Mouse (Mus musculus) ES-E14 (cell line): Measurements from ENCODE around the gene Ccdc38. TPM values are rescaled to one million over a fixed set of nuclear protein-coding genes. Genes with fewer than 3 reads are reported as not detected.

ENCODE experiments used
- DNase-seq: peaks from one replicate; pipeline ENCODE4 v3.0.0-alpha.2; 2013; ENCODE audit warnings: low read depth, low spot score
- H3K27ac ChIP-seq: 2 replicates; pipeline ENCODE4 v1.5.1; 2012; ENCODE audit warnings: low read depth, mild to moderate bottlenecking, low read length, moderate library complexity, mixed read lengths; ENCODE audit not compliant: poor library complexity, insufficient read depth, severe bottlenecking
- H3K36me3 ChIP-seq: 2 replicates; pipeline ENCODE4 v1.6.1; 2012; ENCODE audit warnings: mild to moderate bottlenecking, low read length, moderate library complexity, mixed read lengths; ENCODE audit not compliant: control insufficient read depth, poor library complexity, insufficient read depth, severe bottlenecking
- H3K4me1 ChIP-seq, 2 experiments: fragments of 150-350 bp in 1 of 2; sonication (generic) in 1 of 2; 2 replicates each; pipeline ENCODE4 v1.6.1; 2012; ENCODE audit warnings: low read length in 2 of 2, mild to moderate bottlenecking in 1 of 2, mixed read lengths in 1 of 2; ENCODE audit not compliant: control insufficient read depth in 2 of 2, insufficient read depth in 2 of 2, poor library complexity in 1 of 2
- H3K4me3 ChIP-seq, 2 experiments: fragments of 150-350 bp in 1 of 2; sonication (generic) in 1 of 2; 2 replicates each; pipeline ENCODE4 v1.5.1; 2012; ENCODE audit warnings: low read length in 2 of 2, low read depth in 1 of 2, mild to moderate bottlenecking in 1 of 2, mixed read lengths in 1 of 2; ENCODE audit not compliant: insufficient read depth in 1 of 2, poor library complexity in 1 of 2, severe bottlenecking in 1 of 2
- H3K9ac ChIP-seq: 2 replicates; pipeline ENCODE4 v1.6.1; 2012; ENCODE audit warnings: low read depth, mild to moderate bottlenecking, low read length, mixed read lengths; ENCODE audit not compliant: poor library complexity, insufficient read depth, severe bottlenecking
- H3K9me3 ChIP-seq: fragments of 150-350 bp; sonication (generic); 2 replicates; pipeline ENCODE4 v1.6.1; 2012; ENCODE audit warnings: low read depth, mild to moderate bottlenecking, low read length; ENCODE audit not compliant: control insufficient read depth, insufficient read depth
- CHD2 ChIP-seq: IDR thresholded peaks from 2 replicates; pipeline ENCODE4 v1.6.1; 2014; ENCODE audit warnings: mild to moderate bottlenecking, low read depth, low read length, inconsistent platforms
- HCFC1 ChIP-seq: IDR thresholded peaks from 2 replicates; pipeline ENCODE4 v1.6.1; 2012; ENCODE audit warnings: low read length, inconsistent platforms, borderline replicate concordance; ENCODE audit not compliant: insufficient read depth
- MAFK ChIP-seq: IDR thresholded peaks from 2 replicates; pipeline ENCODE4 v1.6.1; 2014; ENCODE audit warnings: mild to moderate bottlenecking, low read depth, low read length, inconsistent platforms; ENCODE audit not compliant: insufficient read depth
- ZC3H11A ChIP-seq: IDR thresholded peaks from 2 replicates; pipeline ENCODE4 v1.6.1; 2012; ENCODE audit warnings: low read depth, mild to moderate bottlenecking, inconsistent platforms, low read length, borderline replicate concordance
- ZNF384 ChIP-seq: IDR thresholded peaks from 2 replicates; pipeline ENCODE4 v1.6.1; 2012; ENCODE audit warnings: low read depth, low read length, inconsistent platforms
- in situ Hi-C, 2 experiments: fragments of 600-800 bp; cut with MboI; formaldehyde crosslinking; loops; one replicate each; pipeline ENCODE4 v1.15.1; 2025; ENCODE audit warnings: low sequenced_read_pairs in 2 of 2, inconsistent platforms in 1 of 2; ENCODE audit not compliant: unreplicated experiment in 2 of 2
- total RNA-seq: library from RNA; depleted of rRNA; stranded (reverse); fragments of 300-350 nt; gene quantifications from 2 replicates; pipeline ENCODE4 v1.2.3, GENCODE M21; 2012

The Ccdc38 gene
- total RNA-seq, 1 experiment: 2.6 TPM

DNA sequence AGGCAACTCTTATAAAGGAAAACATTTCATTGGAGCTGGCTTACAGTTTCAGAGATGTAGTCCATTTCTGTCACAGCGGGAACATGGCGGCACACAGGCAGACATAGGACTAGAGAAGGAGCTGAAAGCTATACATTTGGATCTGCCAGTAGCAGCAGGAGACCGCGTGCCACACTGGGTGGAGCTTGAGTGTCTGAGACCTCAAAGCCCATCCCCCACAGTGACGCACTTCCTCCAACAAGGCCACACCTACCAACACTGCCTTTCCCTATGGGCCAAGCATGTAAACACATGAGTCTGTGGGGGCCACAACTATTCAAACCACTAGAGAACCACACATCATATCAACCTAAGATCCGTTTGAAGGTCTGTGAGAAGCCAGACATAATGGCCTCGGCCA lies 68.8 kb downstream of the Ccdc38 start:
- H3K4me1 ChIP-seq: no peaks in the 10 kb centered on the region
- in situ Hi-C loops: no loop called here
- DNase-seq: no peak
- no peak for TF ChIP-seq CHD2
- no peak for TF ChIP-seq HCFC1
- TF ChIP-seq MAFK: no peak
- no peak for TF ChIP-seq ZNF384
- TF ChIP-seq ZC3H11A: no peak
- H3K9me3 ChIP-seq: no peaks in the 10 kb centered on the region
- no peaks in the 10 kb centered on the region for H3K36me3 ChIP-seq
- no peak overlapping the region for H3K4me3 ChIP-seq
- no peak overlapping the region for H3K9ac ChIP-seq
- no peak overlapping the region for H3K27ac ChIP-seq

- TF ChIP-seq HCFC1: no peak
- no peak for TF ChIP-seq ZC3H11A
- no peak for TF ChIP-seq CHD2
- no peak for TF ChIP-seq MAFK
- TF ChIP-seq ZNF384: no peak
- Histone ChIP-seq H3K9ac (no peak overlapping the region), H3K9me3 (no peaks in the 10 kb centered on the region), H3K36me3 (no peaks in the 10 kb centered on the region), H3K4me3 (no peak overlapping the region), H3K4me1 (no peaks in the 10 kb centered on the region), H3K27ac (no peak overlapping the region)
- in situ Hi-C loops: no loop called here
- no peak for DNase-seq
Measured at GRCm38 (mm10) chr10:93610896-93611295, 70.5 kb downstream of the Ccdc38 start.

- no peak overlapping the region for H3K27ac ChIP-seq
- TF ChIP-seq ZNF384: no peak
- TF ChIP-seq HCFC1: no peak
- no peak for TF ChIP-seq ZC3H11A
- no peak for TF ChIP-seq CHD2
- TF ChIP-seq MAFK: no peak
- H3K4me3 ChIP-seq: no peak overlapping the region
- H3K9ac ChIP-seq: no peak overlapping the region
- H3K9me3 ChIP-seq: no peaks in the 10 kb centered on the region
- in situ Hi-C loops: no loop called here
- no peak for DNase-seq
- no peaks in the 10 kb centered on the region for H3K36me3 ChIP-seq
- H3K4me1 ChIP-seq: no peaks in the 10 kb centered on the region
Measured at GRCm38 (mm10) chr10:93611419-93612007, 71.1 kb downstream of the Ccdc38 start.

DNA sequence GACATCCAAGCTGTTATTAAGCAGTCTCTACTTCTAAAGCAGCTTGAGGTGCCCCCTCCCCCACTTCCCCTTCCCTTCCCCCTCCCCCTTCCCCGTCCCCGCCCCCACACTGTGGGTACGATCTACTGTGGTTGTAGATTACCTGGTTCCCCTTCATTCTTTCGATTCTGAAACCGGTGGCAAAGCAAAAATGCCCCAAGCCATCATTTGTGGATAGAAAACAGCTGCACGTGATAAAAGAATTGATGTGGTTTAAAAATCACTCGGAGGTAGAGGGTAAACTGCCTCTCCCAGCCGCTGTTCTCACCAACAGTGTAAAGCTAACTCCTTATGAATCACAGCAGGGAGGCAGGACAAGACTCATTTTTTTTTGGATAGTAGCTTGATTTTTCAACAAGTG lies 74.4 kb downstream of the Ccdc38 start:
- H3K4me1 ChIP-seq: no peaks in the 10 kb centered on the region
- H3K9me3 ChIP-seq: no peaks in the 10 kb centered on the region
- TF ChIP-seq ZC3H11A (no peak), ZNF384 (no peak), MAFK (no peak), CHD2 (no peak), HCFC1 (no peak)

More for the DNA sequence above, 74.4 kb downstream of the Ccdc38 start:
- no peak overlapping the region for H3K4me3 ChIP-seq
- in situ Hi-C loops: no loop called here
- no peaks in the 10 kb centered on the region for H3K36me3 ChIP-seq
- H3K9ac ChIP-seq: no peak overlapping the region
- DNase-seq: no peak
- H3K27ac ChIP-seq: no peak overlapping the region
